Mouse (Mus musculus) lung, postnatal 14 days (tissue): ENCODE measurements around the gene Prrt2.

Experiments used
- DNase-seq: peaks from one replicate; pipeline ENCODE4 v3.0.0; 2021

Gene Prrt2

DNA sequence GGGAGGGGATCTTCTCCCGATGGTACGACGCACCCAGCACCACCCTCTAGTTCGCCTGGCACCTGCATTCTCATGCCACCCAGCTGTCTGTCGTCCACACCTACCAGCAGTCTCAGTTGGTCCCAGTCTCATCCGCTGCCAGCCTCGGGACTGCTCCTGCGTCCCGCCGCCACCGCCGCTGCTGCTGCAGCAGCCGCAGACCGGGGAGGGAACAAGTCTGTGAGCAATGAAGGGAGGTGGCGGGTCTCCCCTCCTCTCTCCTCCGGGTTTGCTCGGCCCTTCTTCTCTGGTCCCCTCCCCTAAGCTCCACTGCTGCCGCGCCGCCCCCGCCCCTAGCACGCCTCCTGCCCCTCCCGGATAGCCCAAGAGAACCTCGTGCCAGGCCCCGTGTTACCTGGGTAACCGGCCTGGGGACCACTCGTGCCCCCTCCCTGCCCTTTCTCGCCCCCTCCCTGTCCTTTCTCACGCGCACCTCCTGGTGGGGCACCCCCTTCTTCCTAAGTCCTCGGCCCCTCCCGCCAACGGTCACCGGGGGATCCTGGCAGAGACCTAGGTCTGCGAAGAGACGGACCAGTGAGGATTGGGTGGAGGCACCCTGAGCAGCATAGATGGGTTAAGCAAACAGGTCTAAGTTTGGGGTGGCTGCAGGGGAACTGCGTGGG lies at the start of gene Prrt2, which contains the start of gene Gm42742:
Gene Prrt2 (minus strand): TSS at position 311 of the 662 bp plus-strand sequence.
Gene Gm42742 (minus strand): TSS at position 197 of the 662 bp plus-strand sequence.
- peak; percentile 45 for DNase-seq

- no peak for DNase-seq
Observed at GRCm38 (mm10) chr7:127066317-127066716, 45.3 kb upstream of the Prrt2 start.

GRCm38 (mm10) chr7:127065538-127065937 lies 44.5 kb upstream of the Prrt2 start:
- no peak for DNase-seq

- no peak for DNase-seq
Observed at GRCm38 (mm10) chr7:127055026-127055585, 34.1 kb upstream of the Prrt2 start.

GRCm38 (mm10) chr7:127041851-127042672 lies 21.1 kb upstream of the Prrt2 start, which contains the start of gene Kif22:
Gene Kif22, minus strand, starts transcription at chr7:127042471.
- DNase-seq, result peak; percentile 93

- no peak for DNase-seq
Observed at GRCm38 (mm10) chr7:127031244-127031643, 10.2 kb upstream of the Prrt2 start.

DNA sequence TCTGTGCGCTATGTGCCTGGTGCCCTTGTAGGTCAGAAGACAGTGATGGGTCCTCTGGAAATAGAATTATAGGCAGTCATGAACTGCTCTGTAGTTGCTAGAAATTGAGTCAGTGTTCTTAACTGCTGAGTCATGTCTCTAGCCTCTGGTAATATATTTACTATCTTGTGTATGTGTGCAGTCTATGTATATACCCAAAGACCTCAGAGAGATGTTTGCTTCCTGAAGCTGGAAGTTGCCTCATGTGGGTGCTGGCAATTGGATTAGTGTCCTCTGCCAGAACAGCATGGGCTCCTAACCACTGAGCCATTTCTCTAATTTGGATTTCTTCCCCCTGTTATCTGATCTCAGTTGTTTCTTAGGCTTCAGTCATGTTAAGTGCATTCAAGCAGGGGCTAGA lies 9.2 kb upstream of the Prrt2 start:
- no peak for DNase-seq

DNA sequence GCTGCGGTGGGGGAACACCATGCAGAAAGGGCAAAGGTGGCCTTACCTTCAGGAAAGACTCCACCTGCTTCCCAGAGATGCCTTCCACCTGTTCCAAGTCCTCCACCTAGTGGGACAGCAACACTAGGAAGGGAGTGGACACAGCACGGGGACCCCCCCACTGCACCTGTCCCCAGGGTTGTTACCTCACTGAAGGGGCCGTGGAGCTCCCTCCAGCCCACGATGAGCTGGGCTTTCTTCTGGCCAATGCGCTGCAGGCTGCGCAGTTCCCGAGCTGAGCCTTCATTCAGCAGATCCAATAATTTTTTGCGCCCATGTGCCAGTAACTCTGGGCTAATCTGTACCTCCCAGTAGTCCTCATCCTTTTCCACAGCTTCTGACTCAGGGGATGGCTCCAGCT lies 6.9 kb upstream of the Prrt2 start:
- DNase-seq, result no peak

- DNase-seq, result peak; percentile 99
Observed at GRCm38 (mm10) chr7:127026984-127027726, 6.1 kb upstream of the Prrt2 start, which contains the start of gene Maz. Gene Maz, minus strand, starts transcription at chr7:127027037.

GRCm38 (mm10) chr7:127026616-127026983 lies 5.6 kb upstream of the Prrt2 start:
- DNase-seq, result no peak

DNA sequence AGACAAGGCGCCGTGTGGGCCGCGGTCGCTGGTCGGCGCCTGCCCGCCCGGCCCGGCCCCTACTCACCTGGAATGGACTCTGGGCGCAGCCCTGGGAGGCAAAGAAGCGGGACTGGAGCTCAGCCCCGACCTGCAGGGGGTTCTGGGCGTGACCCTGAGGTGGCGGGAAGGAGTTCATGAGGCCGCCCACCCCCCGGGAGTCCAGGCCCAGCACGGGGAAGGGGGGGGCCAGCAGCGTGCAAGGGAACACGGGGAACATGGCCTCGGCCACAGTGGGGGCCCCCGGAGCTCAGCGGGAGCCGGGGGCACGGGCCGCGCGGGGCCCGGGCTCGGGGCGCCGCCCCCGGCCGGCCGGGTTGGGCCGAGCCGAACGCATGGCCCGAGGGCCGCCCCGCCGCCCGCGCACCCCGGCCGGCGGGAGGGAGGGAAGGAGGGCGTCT lies 5.2 kb upstream of the Prrt2 start:
- peak; percentile 64 for DNase-seq

DNA sequence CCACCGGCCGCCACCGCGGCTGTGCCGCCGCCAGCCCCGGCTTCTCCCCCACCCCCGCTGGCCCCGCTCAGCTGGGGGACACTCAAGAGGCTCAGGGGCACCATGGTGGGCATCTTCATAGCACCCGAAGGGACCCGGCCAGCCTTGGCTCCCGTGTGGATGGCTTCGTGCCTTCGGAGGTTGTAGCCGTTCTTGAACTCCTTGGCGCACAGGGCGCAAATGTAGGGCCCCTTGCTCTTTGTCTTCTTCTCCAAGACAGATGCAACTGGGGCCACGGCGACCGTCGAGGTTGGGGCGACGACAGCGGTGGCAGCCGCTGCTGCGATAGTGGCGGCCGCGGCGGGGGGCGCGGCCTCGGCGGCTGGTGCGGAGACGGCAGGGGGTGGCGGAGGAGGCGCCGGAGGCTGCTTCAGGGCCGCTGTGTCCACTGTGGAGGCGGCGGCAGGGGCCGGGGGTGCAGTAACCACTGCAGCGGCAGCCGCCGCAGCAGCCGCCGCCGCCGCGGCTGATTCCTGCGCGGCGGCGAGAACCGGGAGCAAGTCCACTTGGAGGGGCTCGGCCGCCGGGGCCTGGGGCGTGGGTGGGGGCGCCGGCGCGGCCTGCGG lies 4.6 kb upstream of the Prrt2 start:
- DNase-seq, result peak; percentile 52

- peak; percentile 82 for DNase-seq
Observed at GRCm38 (mm10) chr7:127024755-127025555, 3.9 kb upstream of the Prrt2 start.

DNA sequence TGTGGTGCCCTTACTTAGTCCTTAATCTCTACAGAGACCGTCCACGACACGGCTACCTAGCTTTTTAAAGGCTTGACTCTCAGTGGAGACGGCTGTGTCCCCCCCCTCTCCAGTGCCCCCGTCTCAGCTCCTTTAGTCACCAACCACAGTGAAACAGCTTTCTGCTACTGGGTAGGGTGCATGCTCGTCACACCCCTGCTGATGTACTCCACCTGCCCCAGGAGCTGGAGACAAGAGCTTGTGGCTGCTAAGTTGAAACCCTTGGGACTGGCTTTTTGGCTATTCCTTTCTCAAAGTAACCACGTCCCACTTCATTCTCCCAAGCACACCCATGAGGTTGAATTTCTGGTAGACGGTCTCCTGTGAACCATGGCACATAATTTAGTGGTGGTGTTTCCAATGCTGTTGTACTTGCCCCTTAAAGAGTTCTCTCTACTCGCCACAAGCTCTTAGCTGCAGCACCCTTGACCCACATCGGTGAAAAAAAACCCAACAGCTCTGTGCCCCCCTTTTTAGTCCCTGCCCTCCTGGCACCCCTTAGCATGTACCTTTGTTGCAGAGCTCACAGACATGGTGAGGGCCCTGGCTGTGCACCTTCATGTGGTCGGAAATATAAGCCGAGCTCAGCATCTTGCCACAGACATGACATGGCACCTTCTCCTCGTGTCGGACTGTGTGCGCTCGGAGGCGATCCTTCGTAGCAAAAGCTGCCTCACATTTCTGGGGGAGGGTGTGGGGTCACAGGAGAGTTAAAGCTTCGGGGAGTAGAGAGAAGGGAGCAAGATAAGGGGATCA lies 3.1 kb upstream of the Prrt2 start:
- DNase-seq, result no peak

DNA sequence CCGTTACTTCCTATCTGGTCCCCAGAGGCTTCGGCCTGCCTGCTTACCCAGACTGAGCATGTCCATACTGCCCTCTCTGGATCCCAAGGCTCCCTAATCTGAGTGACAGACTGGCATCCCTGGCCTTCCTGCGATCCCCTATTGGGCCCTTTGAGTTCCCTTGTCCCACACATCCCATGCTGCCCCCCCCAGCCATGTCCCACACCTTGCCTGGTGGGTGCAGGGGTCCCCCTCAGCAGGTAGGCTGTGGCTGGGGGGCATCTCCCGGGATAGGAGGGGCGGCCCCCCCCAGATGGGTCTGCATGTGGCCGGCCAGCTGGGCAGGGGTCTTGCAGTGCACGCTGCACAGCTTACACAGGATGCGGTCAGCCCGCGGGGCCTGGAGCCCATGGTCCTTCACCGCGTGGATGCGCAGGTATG lies 2.3 kb upstream of the Prrt2 start:
- no peak for DNase-seq

DNA sequence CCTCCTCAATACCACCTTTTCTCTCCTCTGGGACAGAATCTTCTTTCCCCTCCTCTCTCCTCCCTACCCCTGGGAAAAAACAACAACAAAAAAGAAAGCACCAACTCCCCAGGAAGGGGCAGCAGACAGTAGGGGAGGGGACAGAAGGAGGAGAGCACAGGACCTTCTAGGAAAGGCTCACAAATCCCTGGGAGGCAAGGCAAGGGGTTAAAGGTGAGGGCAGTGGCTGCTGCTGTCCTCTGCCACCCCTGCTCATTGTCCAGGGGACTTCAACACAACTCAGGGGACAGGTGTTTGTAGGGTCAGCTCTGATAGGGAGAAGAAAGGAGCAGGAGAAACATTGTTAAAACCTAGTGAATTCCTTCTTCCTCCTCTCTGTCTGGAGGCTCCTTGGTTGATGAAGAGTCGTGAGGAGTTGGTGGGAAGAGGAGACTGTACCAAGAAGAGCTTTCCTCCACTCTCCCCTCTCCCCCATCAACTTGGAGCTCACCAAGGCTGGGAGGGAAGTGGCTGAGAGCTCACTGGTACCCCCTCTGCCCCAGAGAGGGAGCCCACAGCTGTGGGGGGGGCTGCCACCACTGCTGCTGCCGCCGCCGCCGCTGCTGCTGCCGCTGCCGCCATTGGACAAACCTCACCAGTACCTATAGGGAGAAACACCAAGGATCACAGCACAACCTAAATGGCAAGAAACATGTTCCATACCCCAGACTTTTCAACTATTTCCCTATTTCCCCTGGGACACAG lies 1.7 kb upstream of the Prrt2 start:
- no peak for DNase-seq

DNA sequence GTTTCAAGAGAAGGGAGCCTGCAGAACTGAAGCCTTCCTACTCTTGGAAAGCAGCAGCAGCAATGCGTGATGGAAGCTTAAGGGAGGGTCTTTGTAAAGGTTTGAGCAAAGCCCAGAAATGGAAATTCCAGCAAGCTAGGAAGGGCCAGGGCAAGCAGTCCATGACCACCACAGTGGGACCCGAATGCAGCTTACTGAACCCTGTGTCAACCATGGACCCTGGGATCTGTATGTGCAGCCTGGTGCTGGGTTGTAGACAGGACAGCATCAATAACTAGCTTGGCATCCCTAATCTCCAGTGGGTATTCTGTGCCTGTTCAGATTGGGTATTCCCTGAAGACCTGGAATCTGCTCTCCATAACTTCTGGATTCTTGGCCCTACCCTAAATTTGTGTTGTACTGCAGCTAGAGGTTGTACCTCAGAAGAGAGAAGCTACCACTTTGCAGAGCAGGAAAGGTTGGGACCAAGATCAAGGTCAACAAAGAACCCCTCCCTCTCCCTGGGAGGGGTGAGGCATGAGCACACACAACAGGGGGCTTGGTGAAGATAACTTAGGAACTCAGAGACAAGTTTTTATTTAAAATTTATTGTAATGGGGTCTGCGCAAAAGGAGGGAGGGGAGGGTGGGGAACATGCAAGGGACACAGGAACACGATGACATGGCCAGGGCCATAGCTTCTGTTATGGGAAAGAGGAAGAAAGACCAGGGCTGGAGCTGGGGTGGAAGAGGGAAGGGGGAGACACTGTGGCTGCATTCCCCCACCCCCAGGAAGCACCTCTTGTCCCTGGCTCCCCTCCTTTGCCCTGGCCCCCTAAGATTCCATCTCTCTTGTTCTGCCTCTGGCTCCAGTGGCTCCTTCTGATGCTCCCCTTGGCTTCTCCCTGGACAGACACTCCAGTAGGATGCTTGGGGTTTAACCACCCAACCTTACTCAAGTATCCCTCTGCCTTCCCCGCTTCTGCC lies 834 bp upstream of the Prrt2 start:
- no peak for DNase-seq

GRCm38 (mm10) chr7:127020491-127020890 lies 520 bp downstream of the Prrt2 start:
- DNase-seq, result no peak

GRCm38 (mm10) chr7:127020031-127020430 lies 980 bp downstream of the Prrt2 start:
- DNase-seq, result no peak
